Mouse (Mus musculus): Measurements from ENCODE around the gene Plekhg2.

GRCm38 (mm10) chr7:28373891-28374495 lies 1.6 kb upstream of the Plekhg2 start:
- TF ChIP-seq CTCF (IDR thresholded peaks at IDR 0.05; ENCODE audit: insufficient read depth, low read length), result no peak
- TF ChIP-seq POLR2A (IDR thresholded peaks at IDR 0.05; ENCODE audit: borderline replicate concordance, extremely low read depth, low read depth, low read length), result no peak
